Mouse (Mus musculus): ENCODE measurements around the gene Mapk8.

Gene Mapk8

GRCm38 (mm10) chr14:33398065-33398860, 48.7 kb downstream of the Mapk8 start:
- DNase-seq (ENCODE audit: low spot score) = no peak

DNA sequence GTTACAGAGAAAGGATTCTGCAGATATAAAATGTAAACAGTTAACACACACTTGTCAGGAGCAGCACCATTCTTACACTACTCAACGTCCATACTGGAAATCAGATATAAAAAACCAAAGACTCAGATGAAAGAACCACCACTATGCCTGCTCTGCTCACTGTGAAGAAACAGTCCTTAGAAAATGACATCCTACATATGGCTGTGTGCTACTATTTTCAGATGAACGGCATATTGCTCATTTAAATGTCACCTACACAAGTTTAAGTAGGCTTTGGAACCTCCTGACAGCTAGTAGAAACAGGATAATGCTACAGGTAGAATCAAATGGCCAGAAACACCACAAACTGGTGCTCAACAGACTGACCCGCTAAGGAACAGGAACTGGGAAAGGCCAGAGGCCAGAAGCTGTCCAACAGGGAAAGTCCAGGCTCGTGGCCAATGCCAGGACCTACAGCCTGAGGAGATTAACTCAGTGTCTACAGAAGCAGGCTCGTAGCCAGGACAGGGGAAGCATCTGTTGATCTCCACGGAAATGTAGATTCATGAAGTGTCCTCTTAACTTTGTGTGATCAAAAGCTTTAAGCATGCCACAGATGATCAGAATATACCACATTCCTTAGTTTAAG, 66.0 kb downstream of the Mapk8 start:
- DNase-seq (ENCODE audit: low spot score) = no peak

GRCm38 (mm10) chr14:33378723-33379122, 68.2 kb downstream of the Mapk8 start:
- no peak for DNase-seq (ENCODE audit: low spot score)

DNA sequence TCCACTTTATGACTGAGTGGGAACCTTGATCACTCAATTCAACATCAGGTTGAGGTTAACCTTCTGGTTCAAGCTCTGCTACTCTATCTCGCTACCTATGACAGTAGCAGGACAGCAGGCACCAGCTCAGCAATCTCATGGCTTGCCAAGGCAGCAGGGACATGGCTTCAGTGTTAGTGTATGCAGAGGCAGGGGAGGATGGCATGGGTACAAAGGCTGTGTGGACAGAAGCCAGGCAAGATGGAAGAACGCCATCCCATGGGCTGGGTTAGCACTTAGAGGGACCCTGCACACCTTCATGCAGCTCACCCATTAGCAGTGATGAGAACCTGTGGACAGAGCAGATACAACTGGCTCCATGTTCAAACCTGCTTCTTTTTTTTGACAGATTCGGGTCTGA, 69.7 kb downstream of the Mapk8 start:
- DNase-seq (ENCODE audit: low spot score) = no peak

DNA sequence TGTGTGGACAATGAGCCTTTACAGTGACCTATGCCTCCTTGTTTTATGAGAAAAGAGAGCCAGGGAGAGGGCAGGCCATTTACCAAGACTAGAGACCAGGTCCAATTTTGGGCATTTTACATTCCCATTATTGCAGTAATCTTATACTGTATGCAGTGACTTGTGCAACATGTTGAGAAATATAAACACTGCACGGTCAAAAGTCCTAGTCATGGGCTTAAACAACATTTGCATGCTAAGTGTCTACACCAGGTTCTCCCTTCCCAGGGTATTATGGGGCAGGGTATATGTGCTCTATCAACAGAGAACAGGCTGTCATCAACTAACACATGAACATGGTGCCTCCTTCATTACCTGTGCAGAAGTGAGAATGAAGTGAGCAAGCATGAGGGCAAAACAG, 72.9 kb downstream of the Mapk8 start:
- no peak for DNase-seq (ENCODE audit: low spot score)

GRCm38 (mm10) chr14:33373271-33373670, 73.7 kb downstream of the Mapk8 start:
- no peak for DNase-seq (ENCODE audit: low spot score)

GRCm38 (mm10) chr14:33371248-33371647, 75.7 kb downstream of the Mapk8 start:
- DNase-seq (ENCODE audit: low spot score) = no peak

- no peak for DNase-seq (ENCODE audit: low spot score)
Measured at GRCm38 (mm10) chr14:33370056-33370455, 76.9 kb downstream of the Mapk8 start.

DNA sequence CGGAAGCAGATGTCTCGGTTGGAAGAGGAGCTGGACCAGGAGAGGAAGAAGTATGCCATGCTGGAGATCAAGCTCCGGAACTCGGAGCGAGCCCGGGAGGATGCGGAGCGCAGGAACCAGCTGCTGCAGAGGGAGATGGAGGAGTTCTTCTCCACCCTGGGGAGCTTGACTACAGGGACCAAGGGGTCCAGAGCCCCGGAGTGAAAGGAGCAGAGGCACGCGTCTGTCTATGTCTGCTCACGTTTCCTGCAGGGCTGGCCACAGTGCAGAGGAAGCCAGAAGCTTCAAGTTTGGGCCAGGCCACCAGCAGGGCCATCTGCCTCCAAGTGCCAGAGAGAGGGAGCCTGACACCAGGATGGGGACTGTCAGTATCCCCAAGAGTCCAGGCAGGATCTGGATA, 77.6 kb downstream of the Mapk8 start:
- DNase-seq (ENCODE audit: low spot score) = no peak

DNA sequence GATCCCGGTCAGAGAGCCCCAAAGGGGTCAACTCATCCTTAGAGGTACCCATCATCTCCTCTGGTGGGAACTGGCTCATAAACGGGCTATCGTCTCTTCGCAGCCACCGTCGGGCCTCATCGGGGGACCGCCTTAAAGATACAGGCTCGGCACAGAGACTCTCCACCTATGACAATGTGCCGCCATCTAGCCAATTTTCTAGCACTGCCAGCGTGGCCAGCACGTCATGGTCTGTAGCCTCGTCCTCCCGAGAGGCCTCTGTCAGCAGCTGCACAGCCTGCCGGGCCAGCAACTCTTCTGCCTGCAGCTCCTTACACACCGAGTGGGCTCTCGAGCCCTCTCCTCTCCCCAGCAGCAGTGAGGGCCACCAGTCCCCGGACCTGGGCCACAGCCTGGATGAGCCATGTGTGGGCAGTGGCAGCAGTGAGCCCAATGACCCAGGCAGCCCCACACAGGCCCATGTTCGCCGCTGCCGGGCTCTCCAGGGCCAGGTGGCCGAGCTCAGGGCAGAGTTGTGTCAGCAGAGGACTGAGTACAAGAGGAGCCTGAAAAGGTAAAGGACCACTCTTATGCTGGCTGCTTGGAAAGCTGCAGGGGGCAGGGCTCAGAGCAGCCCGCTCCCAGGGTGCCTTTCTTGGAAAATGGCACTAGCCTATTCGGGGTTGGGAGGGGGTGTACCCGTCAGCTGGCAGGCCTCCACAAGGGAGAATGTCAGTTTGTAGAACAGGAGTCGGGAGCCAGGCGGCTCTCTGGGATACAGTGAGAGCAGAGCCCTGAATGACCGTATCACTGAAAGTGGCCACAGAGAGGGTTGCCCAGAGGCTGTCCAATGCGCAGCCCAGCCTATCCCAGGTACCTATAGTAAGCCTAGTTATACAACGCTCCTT, 79.8 kb downstream of the Mapk8 start:
- no peak for DNase-seq (ENCODE audit: low spot score)

GRCm38 (mm10) chr14:33364061-33364460, 82.9 kb downstream of the Mapk8 start:
- DNase-seq (ENCODE audit: low spot score) = no peak

GRCm38 (mm10) chr14:33363611-33364010, 83.3 kb downstream of the Mapk8 start:
- no peak for DNase-seq (ENCODE audit: low spot score)

GRCm38 (mm10) chr14:33362807-33363206, 84.2 kb downstream of the Mapk8 start:
- no peak for DNase-seq (ENCODE audit: low spot score)

- no peak for DNase-seq (ENCODE audit: low spot score)
Measured at GRCm38 (mm10) chr14:33362122-33362521, 84.8 kb downstream of the Mapk8 start.

GRCm38 (mm10) chr14:33361546-33361945, 85.4 kb downstream of the Mapk8 start:
- no peak for DNase-seq (ENCODE audit: low spot score)

GRCm38 (mm10) chr14:33358891-33359290, 88.1 kb downstream of the Mapk8 start:
- no peak for DNase-seq (ENCODE audit: low spot score)

GRCm38 (mm10) chr14:33357600-33358368, 89.2 kb downstream of the Mapk8 start:
- no peak for DNase-seq (ENCODE audit: low spot score)

DNA sequence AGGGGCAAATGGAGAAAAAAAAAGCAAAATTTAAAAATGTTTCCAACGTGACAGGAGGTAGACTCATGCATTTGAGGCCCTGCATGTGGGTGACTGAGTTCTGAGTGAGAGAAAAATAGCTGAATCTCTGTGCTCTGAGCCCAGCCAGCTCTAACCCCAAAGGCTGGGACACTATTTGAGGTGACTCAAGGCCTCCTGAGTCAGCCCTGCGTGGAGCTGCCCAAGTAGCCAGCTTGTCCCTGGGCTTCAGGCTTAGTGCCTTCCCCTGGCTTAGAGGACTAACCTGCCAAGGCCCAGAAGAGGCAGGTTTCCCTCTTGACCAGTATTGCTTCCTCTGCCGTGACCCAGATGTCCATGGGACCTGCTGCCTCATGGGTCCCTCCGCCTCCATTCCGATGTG, 91.7 kb downstream of the Mapk8 start:
- DNase-seq (ENCODE audit: low spot score) = no peak

GRCm38 (mm10) chr14:33352890-33353289, 94.1 kb downstream of the Mapk8 start:
- no peak for DNase-seq (ENCODE audit: low spot score)

DNA sequence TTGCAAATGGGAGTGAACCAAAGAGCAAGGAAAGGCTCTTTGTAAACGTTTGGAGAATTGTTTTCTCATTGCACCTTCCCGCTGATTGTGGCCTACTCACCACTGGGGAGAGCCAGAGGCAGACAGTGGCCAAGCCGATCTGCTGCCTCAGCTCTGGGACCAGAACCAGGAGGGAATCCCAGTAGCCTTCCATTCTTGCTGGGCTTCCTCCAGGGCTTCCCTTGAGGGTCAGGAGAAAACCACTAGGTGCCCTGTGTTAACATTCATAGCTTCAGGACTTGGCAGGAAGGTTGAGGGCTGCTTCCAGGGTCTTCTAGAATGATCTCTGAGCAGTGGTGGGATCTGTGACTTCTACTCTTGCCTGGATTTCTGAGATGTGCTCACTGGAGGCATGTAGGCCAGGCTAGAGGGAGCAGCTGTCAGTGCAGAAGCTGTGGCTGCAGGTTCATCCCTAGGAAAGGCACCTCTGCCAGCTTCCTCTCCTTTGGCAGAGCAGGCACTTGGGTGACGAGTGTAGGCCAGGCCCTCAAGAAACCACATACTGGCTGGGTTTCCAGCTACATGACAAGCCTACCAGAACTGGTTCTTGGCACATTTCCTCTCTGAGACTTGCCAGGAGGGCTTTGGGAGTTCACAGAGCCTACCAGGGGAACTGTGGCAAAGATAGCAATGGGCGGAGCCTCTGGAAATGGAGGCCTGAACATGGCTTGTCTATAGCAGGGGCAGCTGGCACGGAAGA, 94.8 kb downstream of the Mapk8 start:
- DNase-seq (ENCODE audit: low spot score) = no peak

GRCm38 (mm10) chr14:33351019-33351418, 95.9 kb downstream of the Mapk8 start:
- no peak for DNase-seq (ENCODE audit: low spot score)
